Mouse (Mus musculus) forebrain, embryonic 16.5 days (tissue): Measurements from ENCODE around the gene Pgc. TPM values are rescaled to one million over a fixed set of nuclear protein-coding genes. Genes with fewer than 3 reads are reported as not detected.

Experiments used
- ATAC-seq: fragments of 200-750 bp; cut with Nextera tagmentation; 2 replicates; pipeline ENCODE4 v1.8.0; 2017; ENCODE audit warnings: mild to moderate bottlenecking, moderate library complexity
- H3K27ac ChIP-seq: fragments of 300-500 bp; sonication (generic); 2 replicates; pipeline ENCODE4 v1.5.1; 2014; ENCODE audit warnings: low read length, control low read depth
- H3K27me3 ChIP-seq: fragments of 300-500 bp; sonication (generic); replicated peaks from 2 replicates; pipeline ENCODE4 v1.6.1; 2014; ENCODE audit warnings: low read length; ENCODE audit not compliant: control insufficient read depth, insufficient read depth
- H3K36me3 ChIP-seq: fragments of 300-500 bp; sonication (generic); 2 replicates; pipeline ENCODE4 v1.6.1; 2014; ENCODE audit not compliant: control insufficient read depth, insufficient read depth
- H3K4me1 ChIP-seq: fragments of 300-500 bp; sonication (generic); replicated peaks from 2 replicates; pipeline ENCODE4 v1.6.1; 2014; ENCODE audit warnings: low read length; ENCODE audit not compliant: control insufficient read depth, insufficient read depth
- H3K4me2 ChIP-seq: fragments of 300-500 bp; sonication (generic); 2 replicates; pipeline ENCODE4 v1.6.1; 2014; ENCODE audit warnings: mild to moderate bottlenecking, low read length, control low read depth
- H3K4me3 ChIP-seq: fragments of 300-500 bp; sonication (generic); replicated peaks from 2 replicates; pipeline ENCODE4 v1.5.1; 2014; ENCODE audit warnings: mild to moderate bottlenecking, low read length, control low read depth
- H3K9ac ChIP-seq: fragments of 300-500 bp; sonication (generic); replicated peaks from 2 replicates; pipeline ENCODE4 v1.6.1; 2014; ENCODE audit warnings: low read depth, low read length, control low read depth
- H3K9me3 ChIP-seq: fragments of 300-500 bp; sonication (generic); 2 replicates; pipeline ENCODE4 v1.6.1; 2016; ENCODE audit warnings: low read length; ENCODE audit not compliant: control insufficient read depth
- WGBS: fragments of 180-500 bp; shearing (Covaris S2); extraction: QIAGEN DNeasy Blood & Tissue Kit; methylation state at CpG from one replicate; pipeline ENCODE4 v1.1.7; 2014; 5-methylcytosine and 5-hydroxymethylcytosine counted together
- polyA plus RNA-seq: library from polyadenylated mRNA; unstranded; fragments of >200 nt; fragmentation: Nextera tagmentation; extraction: Ambion mirVana; gene quantifications from 2 replicates; pipeline ENCODE4 v1.2.1, GENCODE M21; 2015

Gene Pgc
- not detected in 2 replicates for polyA plus RNA-seq

DNA sequence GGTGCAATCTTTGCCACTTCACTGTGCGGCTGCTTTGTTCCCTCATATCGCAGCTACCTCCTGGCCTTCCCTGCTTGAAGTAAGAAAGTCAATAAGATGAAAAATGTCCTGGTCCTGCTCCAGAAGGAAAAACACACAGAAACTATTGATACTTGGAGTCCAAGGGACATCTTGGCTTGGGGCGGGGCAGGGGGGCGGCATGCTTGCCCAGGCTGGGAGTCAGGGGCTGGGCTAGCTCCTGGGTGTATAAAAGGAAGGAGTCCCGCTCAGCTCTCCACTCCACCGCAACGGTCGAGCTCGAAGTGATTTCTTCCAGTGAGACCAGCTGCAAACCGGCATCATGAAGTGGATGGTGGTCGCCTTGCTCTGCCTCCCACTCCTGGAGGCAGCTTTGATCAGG lies at the start of gene Pgc:
Pgc (plus strand) TSS at position 277 of the 400 bp plus-strand sequence.
- Histone ChIP-seq H3K27me3 (no peaks in the 10 kb centered on the region), H3K9me3 (no peaks in the 10 kb centered on the region), H3K4me1 (no peaks in the 10 kb centered on the region), H3K4me2 (no peak within 1 kb of the TSS), H3K4me3 (no peak within 1 kb of the TSS), H3K36me3 (no peaks in the 10 kb centered on the region), H3K27ac (no peak within 1 kb of the TSS), H3K9ac (no peak within 1 kb of the TSS)
- WGBS: 85% methylated on average over 11 of the region's 11 CpGs
- ATAC-seq: no peak

DNA sequence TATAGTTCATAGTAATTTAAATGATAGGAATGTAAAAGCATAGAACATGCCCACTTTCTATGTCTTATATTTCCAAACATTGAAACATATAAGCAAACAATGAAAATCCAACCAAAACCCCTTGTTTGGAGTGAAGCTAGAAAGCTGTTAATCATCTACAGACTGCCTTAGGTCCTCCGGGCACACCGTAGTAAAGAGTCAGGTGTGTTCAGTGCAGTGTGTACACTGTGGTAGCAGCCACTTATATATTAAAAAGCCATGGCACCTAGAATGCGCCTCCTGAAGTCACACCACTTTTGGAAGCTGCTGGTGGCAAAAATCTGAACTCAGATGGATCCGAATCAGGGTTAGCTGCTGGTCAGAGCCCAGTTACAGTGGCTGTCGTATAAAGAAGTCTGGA lies 48.4 kb upstream of the Pgc start:
- no peak overlapping the region for H3K4me3 ChIP-seq
- H3K4me2 ChIP-seq: no peak overlapping the region
- WGBS: 93% methylated on average over 5 of the region's 5 CpGs
- peaks cover 17% of the 10 kb centered on the region for H3K36me3 ChIP-seq
- ATAC-seq: no peak
- H3K9ac ChIP-seq: no peak overlapping the region
- H3K27ac ChIP-seq: no peak overlapping the region
- no peaks in the 10 kb centered on the region for H3K27me3 ChIP-seq
- H3K4me1 ChIP-seq: no peaks in the 10 kb centered on the region
- H3K9me3 ChIP-seq: no peaks in the 10 kb centered on the region

DNA sequence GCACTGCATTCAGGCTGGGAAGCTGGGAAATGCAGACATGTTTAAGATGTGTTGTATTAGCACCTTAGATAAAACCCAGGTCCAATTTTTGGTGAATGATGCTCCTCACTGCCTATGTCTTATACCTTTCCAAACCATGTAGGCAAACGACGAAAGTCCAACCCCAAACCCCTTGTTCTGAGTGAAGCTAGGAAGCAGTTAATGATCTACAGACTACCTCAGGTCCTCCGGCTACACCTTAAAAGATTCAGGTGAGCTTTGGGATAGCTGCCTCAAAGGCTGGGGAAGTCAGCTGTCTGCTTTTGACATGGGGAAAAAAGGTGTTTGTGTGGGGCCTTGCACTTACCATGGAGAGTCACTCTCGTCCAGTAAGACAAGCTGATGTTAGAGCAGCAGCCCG lies 47.9 kb upstream of the Pgc start:
- Histone ChIP-seq H3K36me3 (peaks cover 17% of the 10 kb centered on the region), H3K4me1 (no peaks in the 10 kb centered on the region), H3K27me3 (no peaks in the 10 kb centered on the region), H3K4me3 (no peak overlapping the region), H3K9me3 (no peaks in the 10 kb centered on the region), H3K4me2 (no peak overlapping the region), H3K27ac (no peak overlapping the region), H3K9ac (no peak overlapping the region)
- ATAC-seq: no peak
- WGBS: 88% methylated on average over 5 of the region's 5 CpGs

DNA sequence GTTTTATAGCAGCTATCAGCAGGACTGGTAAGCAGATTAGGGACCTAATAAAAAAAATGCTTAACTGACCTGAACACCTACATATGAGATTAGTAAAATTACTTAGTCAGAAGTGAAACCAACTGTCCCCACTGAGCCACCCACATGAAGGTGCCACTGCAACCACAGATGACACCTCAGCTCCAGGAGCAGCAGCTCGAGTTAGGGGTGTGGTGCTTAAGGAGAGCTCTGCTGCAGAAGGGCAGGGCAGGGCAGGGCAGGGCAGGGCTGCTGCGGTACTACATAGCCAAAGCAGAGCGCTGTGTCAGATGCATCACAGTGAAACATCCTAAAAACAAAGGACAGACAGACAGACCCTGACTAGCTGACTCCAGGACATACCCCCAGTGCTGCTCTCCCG lies 43.8 kb upstream of the Pgc start:
- H3K36me3 ChIP-seq: peaks cover 20% of the 10 kb centered on the region

DNA sequence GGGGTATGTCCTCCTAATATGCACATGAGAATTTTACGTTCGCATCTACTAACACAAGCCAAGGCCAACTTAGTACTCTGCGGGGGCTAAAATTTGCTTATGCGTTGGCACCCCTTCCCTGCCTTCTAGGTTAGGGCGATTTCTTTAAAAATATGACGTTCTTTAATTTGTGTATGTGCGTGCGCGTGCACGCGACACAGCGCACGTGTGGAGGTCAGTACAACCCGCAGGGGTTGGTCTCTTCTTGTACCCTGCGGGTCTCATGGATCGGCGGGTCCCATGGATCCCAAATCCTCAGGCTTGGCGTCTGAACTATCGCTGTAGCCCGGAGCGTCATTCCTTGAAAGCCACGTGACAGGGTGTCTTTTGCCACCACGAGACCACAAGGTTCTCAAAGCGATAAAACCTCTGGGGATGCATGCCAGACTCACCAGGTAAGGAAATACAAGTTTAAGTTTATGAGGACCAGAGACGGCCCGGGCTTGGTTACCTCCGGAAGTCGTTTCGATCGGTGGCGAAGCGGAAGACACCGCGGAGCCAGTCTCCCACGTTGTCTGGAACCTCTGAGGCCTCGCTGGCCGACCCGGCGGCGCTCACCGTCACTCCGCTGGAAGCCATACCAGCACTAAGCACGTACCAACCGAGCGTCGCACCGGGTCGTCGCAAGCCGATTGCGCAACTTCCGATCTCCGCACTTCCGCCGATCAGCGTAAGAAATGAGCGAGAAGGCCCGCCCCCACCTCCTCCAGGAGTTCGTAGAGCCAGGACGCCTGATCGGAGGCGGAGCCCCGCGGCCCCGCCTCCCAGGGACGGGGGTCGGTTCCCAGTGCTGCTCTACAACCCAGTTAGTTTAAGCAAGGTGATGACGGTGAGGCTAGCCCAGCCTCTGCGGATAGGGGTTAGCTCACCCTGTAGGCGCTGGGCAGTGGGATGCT lies 39.0 kb upstream of the Pgc start:
- ATAC-seq: peak; percentile 92
- WGBS: under 1% methylated on average over 70 of the region's 70 CpGs
- peaks cover 15% of the 10 kb centered on the region for H3K4me1 ChIP-seq
- H3K36me3 ChIP-seq: peaks cover 3% of the 10 kb centered on the region; the same call in 1 of the 2 replicates
- H3K4me2 ChIP-seq: peak overlapping the region; percentile 99
- peak overlapping the region; percentile 92 for H3K9ac ChIP-seq
- H3K4me3 ChIP-seq: peak overlapping the region; percentile 82
- no peaks in the 10 kb centered on the region for H3K27me3 ChIP-seq
- H3K27ac ChIP-seq: peak overlapping the region; percentile 79
- H3K9me3 ChIP-seq: no peaks in the 10 kb centered on the region

More for the DNA sequence above, 43.8 kb upstream of the Pgc start:
- Histone ChIP-seq H3K27me3 (no peaks in the 10 kb centered on the region), H3K9ac (no peak overlapping the region), H3K4me3 (no peak overlapping the region), H3K4me1 (peaks cover 9% of the 10 kb centered on the region), H3K27ac (no peak overlapping the region), H3K9me3 (no peaks in the 10 kb centered on the region), H3K4me2 (no peak overlapping the region)
- 88% methylated on average over 4 of the region's 4 CpGs for WGBS
- no peak for ATAC-seq

DNA sequence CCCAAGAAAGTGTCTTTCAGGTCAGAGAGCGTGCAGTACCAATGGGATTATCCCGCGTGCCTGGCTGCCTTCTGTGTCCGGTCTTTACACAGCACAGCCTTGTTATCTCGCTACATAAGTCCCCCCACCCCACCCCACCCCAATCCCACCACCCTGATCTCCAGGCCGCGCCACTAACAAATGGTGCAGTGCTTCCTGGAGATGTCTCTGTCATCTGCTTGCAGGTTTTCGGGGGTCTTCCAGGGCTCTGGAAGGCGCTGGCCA lies 38.4 kb upstream of the Pgc start, which contains the start of gene Tomm6:
Tomm6 (minus strand) TSS at position 43 of the 264 bp plus-strand sequence.
- Histone ChIP-seq H3K36me3 (0 out of 2 replicates have a peak, but pooled peaks cover 3% of the 10 kb centered on the region), H3K9me3 (no peaks in the 10 kb centered on the region), H3K4me1 (peaks cover 15% of the 10 kb centered on the region), H3K27ac (peak within 1 kb of the TSS; percentile 79), H3K9ac (peak within 1 kb of the TSS; percentile 92), H3K4me3 (peak within 1 kb of the TSS; percentile 82), H3K4me2 (peak within 1 kb of the TSS; percentile 99), H3K27me3 (0 out of 2 replicates have a peak, but pooled peaks cover under 1% of the 10 kb centered on the region)
- ATAC-seq: no peak
- WGBS: 0% methylated on average over 9 of the region's 9 CpGs

DNA sequence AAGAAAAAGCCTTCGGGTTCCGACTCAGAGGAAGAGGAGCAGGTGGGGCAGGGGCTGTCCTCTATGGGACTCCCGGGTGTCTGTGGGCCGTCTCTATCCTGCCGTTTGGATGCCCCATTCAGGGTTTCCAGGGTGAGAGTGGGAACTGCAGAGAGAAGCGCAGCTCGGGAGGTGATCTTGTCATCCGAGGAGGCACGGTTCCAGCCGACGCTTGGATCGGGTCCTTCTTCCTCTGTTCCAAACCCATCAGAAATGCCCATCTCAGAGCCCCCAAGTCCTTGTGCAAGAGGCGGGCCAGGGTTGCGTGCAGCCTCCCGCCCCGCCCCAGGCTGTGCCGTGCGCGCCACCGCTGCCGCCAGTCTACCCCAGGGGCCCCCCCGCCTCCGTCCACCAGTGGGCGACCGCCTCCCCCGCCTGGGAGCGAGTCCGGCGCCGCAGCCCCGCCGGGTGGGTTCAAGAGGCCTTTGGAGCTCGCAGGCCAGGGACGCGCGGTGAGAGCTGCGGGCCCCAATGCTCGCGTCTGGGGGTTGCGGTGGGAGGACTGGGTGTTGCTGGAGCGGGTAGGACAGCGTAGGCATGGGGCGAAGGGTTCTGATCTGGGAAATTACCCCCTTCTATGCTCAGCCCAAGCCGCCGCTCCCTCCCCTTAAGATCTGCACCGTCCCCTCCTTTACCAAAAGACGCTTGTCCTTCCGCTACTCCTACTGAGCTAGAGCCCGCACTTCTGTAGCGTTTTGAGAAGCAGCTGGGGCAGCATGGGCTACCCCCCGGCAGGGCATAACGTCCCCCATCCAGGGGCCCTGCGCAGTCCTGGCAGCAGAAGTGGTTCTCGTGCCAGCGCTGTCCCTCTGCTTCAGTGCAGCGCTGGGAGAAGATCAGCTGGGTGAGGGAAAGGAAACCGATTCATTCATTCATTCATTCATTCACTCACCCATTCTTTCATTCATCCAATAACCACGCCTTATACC lies 37.8 kb upstream of the Pgc start, which contains the start of gene Frs3:
Frs3 (plus strand) TSS at position 423 of the 968 bp plus-strand sequence.
- Histone ChIP-seq H3K27ac (peak within 1 kb of the TSS; percentile 79), H3K9me3 (no peaks in the 10 kb centered on the region), H3K4me3 (peak within 1 kb of the TSS; percentile 82), H3K9ac (peak within 1 kb of the TSS; percentile 92), H3K4me2 (peak within 1 kb of the TSS; percentile 99), H3K36me3 (0 out of 2 replicates have a peak, but pooled peaks cover 3% of the 10 kb centered on the region), H3K4me1 (peaks cover 15% of the 10 kb centered on the region), H3K27me3 (peaks cover 3% of the 10 kb centered on the region; the same call in 1 of the 2 replicates)
- WGBS: under 1% methylated on average over 50 of the region's 58 CpGs
- peak; percentile 67 for ATAC-seq

DNA sequence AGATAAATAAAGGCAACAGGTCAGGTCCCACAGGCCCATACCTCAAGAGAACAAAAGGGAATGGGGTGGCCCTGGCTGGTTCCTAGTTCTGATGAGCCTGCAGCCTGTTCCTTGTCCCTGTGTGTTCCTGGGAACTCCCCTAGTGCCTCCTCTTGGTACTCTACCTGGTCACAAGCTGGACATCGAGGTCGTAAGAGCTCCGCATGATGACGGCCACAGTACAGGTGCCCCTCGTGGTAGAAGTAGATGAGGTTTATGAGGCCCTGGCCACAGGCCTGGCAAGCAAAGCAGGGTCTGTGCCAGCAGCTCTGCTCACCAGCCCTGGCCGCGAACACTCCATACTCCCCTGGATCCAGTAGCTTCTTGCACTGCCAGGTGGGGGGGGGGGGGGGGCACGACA lies 36.7 kb upstream of the Pgc start:
- peak overlapping the region; percentile 82; the same call in 1 of the 2 replicates for H3K4me3 ChIP-seq
- peaks cover 20% of the 10 kb centered on the region for H3K4me1 ChIP-seq
- no peak overlapping the region for H3K27ac ChIP-seq
- no peak overlapping the region for H3K9ac ChIP-seq
- H3K36me3 ChIP-seq: no peaks in the 10 kb centered on the region
- no peak for ATAC-seq
- peak overlapping the region; percentile 83; the same call in 1 of the 2 replicates for H3K4me2 ChIP-seq
- WGBS: 79% methylated on average over 8 of the region's 8 CpGs
- H3K27me3 ChIP-seq: peaks cover 3% of the 10 kb centered on the region; the same call in 1 of the 2 replicates
- no peaks in the 10 kb centered on the region for H3K9me3 ChIP-seq

DNA sequence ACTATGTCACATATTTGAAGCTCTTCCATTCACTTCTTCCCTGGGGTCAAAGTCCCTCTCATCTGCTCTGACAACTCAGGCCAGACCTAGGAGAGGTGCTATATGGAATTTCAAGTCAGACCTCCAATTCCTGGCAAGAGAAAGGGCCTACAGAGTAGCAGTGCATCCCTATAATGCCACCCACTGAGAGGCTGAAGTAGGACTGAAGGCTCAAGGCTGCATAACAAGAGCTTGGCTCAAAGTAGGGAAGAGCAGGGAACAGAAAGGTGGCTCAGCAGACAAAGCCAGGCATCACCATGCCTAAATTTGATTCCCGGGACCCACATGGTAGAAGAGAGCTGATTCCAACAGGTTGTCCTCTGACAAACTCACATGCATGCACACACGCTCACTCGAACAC lies 35.0 kb upstream of the Pgc start:
- Histone ChIP-seq H3K4me1 (peaks cover 23% of the 10 kb centered on the region), H3K4me2 (no peak overlapping the region), H3K27me3 (peaks cover 3% of the 10 kb centered on the region; the same call in 1 of the 2 replicates), H3K9me3 (no peaks in the 10 kb centered on the region), H3K9ac (no peak overlapping the region), H3K4me3 (no peak overlapping the region), H3K36me3 (no peaks in the 10 kb centered on the region), H3K27ac (no peak overlapping the region)
- 87% methylated on average over 3 of the region's 3 CpGs for WGBS
- no peak for ATAC-seq
